Mouse (Mus musculus): Measurements from ENCODE around the gene P2ry12. TPM values are rescaled to one million over a fixed set of nuclear protein-coding genes. Genes with fewer than 3 reads are reported as not detected.

P2ry12 gene
- polyA plus RNA-seq, 1 experiment from 2014 or later: 0.63 TPM

GRCm38 (mm10) chr3:59197329-59197948 lies 65.2 kb downstream of the P2ry12 start:
- Histone ChIP-seq H3K4me1 (no peaks in the 10 kb centered on the region), H3K36me3 (replicated peaks) (no peaks in the 10 kb centered on the region), H3K9me3 (no peaks in the 10 kb centered on the region), H3K4me3 (no peak overlapping the region), H3K27ac (no peak overlapping the region), H3K27me3 (ENCODE audit: poor library complexity, severe bottlenecking) (no peaks in the 10 kb centered on the region)
- DNase-seq (ENCODE audit: extremely low spot score, low spot score): no peak
- whole genome bisulfite sequencing: 87% methylated on average over 4 of the region's 4 CpGs

- Histone ChIP-seq H3K27me3 (ENCODE audit: poor library complexity, severe bottlenecking) (no peaks in the 10 kb centered on the region), H3K4me1 (no peaks in the 10 kb centered on the region), H3K9me3 (no peaks in the 10 kb centered on the region), H3K4me3 (no peak within 1 kb of the TSS), H3K36me3 (replicated peaks) (no peaks in the 10 kb centered on the region), H3K27ac (no peak within 1 kb of the TSS)
- 90% methylated on average over 7 of the region's 7 CpGs for WGBS
- no peak for DNase-seq (ENCODE audit: extremely low spot score, low spot score)
Observed at GRCm38 (mm10) chr3:59194938-59195337, 67.7 kb downstream of the P2ry12 start, which contains the start of gene Gpr87. Gene Gpr87, minus strand, starts transcription at chr3:59195104.

DNA sequence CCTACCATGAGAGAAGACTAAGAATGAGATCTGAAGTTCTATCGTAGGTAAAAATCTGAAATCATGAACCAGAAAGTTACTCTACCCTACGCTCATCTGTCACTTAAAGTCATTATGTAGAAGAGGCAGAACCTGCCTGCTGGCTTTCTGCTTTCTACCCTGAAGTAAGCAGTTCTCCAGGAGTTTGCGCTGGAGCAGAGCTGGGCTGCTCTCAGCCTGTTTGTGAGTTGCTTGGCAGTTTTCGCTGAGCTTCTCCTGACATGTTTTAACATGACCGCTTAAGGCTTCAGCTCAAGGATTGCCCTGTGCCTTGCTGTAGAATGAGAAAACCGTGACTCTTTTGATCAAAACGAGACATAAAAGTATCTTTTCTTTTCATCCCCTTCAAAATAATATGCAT lies 68.6 kb downstream of the P2ry12 start:
- DNase-seq (ENCODE audit: extremely low spot score, low spot score): no peak
- no peaks in the 10 kb centered on the region for H3K9me3 ChIP-seq
- 94% methylated on average over 7 of the region's 7 CpGs for WGBS
- H3K36me3 ChIP-seq (replicated peaks): no peaks in the 10 kb centered on the region
- H3K4me1 ChIP-seq: no peaks in the 10 kb centered on the region
- H3K27ac ChIP-seq: no peak overlapping the region
- H3K4me3 ChIP-seq: no peak overlapping the region
- no peaks in the 10 kb centered on the region for H3K27me3 ChIP-seq (ENCODE audit: poor library complexity, severe bottlenecking)

DNA sequence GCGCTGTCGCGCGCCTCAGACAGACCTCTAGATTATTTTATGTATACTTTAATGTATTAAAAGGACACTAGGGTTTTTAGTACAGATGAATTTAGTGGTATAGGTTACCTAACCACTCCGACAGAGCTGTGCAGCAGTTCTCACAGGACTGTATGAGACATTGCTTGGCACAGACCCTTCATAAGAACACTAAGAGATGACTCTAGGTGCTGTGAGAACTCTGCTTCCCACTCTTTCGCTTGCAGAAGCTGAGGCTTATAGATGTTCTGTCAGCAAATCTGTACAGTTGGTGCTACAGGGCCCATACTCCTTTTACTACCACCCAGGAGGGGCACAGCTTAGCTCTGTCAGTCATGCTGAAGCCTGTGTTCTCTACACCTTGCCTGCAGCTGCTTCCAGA lies 71.0 kb downstream of the P2ry12 start:
- whole genome bisulfite sequencing: 95% methylated on average over 6 of the region's 6 CpGs
- Histone ChIP-seq H3K4me1 (no peaks in the 10 kb centered on the region), H3K9me3 (no peaks in the 10 kb centered on the region), H3K27ac (no peak overlapping the region), H3K27me3 (ENCODE audit: poor library complexity, severe bottlenecking) (no peaks in the 10 kb centered on the region), H3K36me3 (replicated peaks) (no peaks in the 10 kb centered on the region), H3K4me3 (no peak overlapping the region)
- DNase-seq (ENCODE audit: extremely low spot score, low spot score): no peak

GRCm38 (mm10) chr3:59187336-59187735 lies 75.3 kb downstream of the P2ry12 start:
- Histone ChIP-seq H3K4me3 (no peak overlapping the region), H3K27me3 (ENCODE audit: poor library complexity, severe bottlenecking) (no peaks in the 10 kb centered on the region), H3K27ac (no peak overlapping the region), H3K4me1 (no peaks in the 10 kb centered on the region), H3K9me3 (no peaks in the 10 kb centered on the region), H3K36me3 (replicated peaks) (no peaks in the 10 kb centered on the region)
- 91% methylated on average over 4 of the region's 4 CpGs for WGBS
- DNase-seq (ENCODE audit: extremely low spot score, low spot score): no peak

DNA sequence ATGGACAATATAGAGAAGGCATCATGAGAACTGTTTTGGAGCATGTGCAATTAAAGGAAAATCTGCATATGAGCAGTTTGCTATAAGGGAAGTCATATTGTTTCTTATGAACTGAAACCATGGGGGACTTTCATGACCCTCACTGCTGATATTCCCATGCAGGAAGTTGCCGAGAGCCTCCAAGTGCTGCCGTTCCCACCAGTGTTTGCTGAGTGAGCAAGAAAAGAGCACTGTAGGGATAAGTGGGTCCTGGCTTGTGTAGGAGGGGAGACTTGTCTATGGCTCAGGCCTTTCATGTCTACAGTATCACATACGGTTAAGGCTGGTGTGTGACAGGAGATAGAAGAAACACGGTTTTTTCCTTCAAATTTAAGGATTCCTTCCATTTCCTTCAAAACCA lies 77.0 kb downstream of the P2ry12 start:
- 0 out of 2 replicates have a peak, but pooled peaks cover 7% of the 10 kb centered on the region for H3K4me1 ChIP-seq
- no peaks in the 10 kb centered on the region for H3K27me3 ChIP-seq (ENCODE audit: poor library complexity, severe bottlenecking)
- no peaks in the 10 kb centered on the region for H3K9me3 ChIP-seq
- no peak for DNase-seq (ENCODE audit: extremely low spot score, low spot score)
- no peak overlapping the region for H3K4me3 ChIP-seq
- WGBS: 97% methylated on average over 4 of the region's 4 CpGs
- H3K27ac ChIP-seq: no peak overlapping the region
- no peaks in the 10 kb centered on the region for H3K36me3 ChIP-seq (replicated peaks)

DNA sequence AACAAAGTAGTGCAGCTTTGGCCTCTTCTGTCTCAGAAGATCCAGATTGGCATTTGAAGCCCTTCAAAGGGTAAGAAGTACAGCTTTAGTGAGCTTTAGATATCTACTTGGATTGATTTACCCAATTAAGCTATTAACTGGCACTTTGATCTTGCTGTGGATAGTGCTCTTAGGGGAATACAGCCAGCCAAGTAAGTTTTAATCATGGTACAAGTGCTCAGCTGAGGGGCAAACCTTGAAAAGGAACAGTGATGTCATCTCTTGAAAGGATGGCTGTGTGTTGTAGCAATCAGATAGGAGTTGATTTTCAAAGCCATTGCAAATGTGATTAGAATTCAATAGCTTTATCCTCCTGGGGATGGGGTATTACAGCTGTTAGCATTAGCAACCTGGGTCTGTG lies 80.5 kb downstream of the P2ry12 start:
- Histone ChIP-seq H3K27me3 (ENCODE audit: poor library complexity, severe bottlenecking) (no peaks in the 10 kb centered on the region), H3K36me3 (replicated peaks) (no peaks in the 10 kb centered on the region), H3K4me3 (no peak overlapping the region), H3K4me1 (0 out of 2 replicates have a peak, but pooled peaks cover 7% of the 10 kb centered on the region), H3K9me3 (no peaks in the 10 kb centered on the region), H3K27ac (no peak overlapping the region)
- no peak for DNase-seq (ENCODE audit: extremely low spot score, low spot score)

GRCm38 (mm10) chr3:59181134-59181533 lies 81.5 kb downstream of the P2ry12 start:
- Histone ChIP-seq H3K36me3 (replicated peaks) (no peaks in the 10 kb centered on the region), H3K27ac (no peak overlapping the region), H3K9me3 (no peaks in the 10 kb centered on the region), H3K4me3 (no peak overlapping the region), H3K27me3 (ENCODE audit: poor library complexity, severe bottlenecking) (no peaks in the 10 kb centered on the region), H3K4me1 (peaks cover 11% of the 10 kb centered on the region; the same call in 1 of the 2 replicates)
- 61% methylated on average over 5 of the region's 5 CpGs for WGBS
- DNase-seq (ENCODE audit: extremely low spot score, low spot score): no peak

DNA sequence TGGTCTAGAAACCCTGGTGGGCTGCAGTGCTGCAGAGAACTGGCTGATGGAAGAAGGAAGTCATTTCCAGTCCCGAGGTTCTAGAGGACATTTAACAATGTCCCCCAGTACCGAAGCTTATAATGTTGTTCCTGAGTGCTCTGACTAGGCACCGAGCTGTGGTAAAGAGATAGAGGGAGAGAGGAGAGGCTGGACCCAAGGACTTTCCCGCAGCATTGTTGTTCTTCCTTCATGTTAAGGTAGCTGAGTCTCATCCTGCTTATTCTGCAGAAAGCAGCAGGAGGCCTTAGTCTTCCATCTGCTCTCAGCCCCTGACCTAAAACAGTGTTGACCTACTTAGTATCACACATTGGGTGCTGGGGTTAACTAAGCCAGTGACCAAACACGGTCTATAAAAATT lies 85.8 kb downstream of the P2ry12 start:
- 77% methylated on average over 5 of the region's 5 CpGs for WGBS
- no peak for DNase-seq (ENCODE audit: extremely low spot score, low spot score)
- H3K4me3 ChIP-seq: no peak overlapping the region
- no peak overlapping the region for H3K27ac ChIP-seq
- no peaks in the 10 kb centered on the region for H3K36me3 ChIP-seq (replicated peaks)
- H3K27me3 ChIP-seq (ENCODE audit: poor library complexity, severe bottlenecking): no peaks in the 10 kb centered on the region
- H3K9me3 ChIP-seq: no peaks in the 10 kb centered on the region
- peaks cover 8% of the 10 kb centered on the region; the same call in 1 of the 2 replicates for H3K4me1 ChIP-seq

DNA sequence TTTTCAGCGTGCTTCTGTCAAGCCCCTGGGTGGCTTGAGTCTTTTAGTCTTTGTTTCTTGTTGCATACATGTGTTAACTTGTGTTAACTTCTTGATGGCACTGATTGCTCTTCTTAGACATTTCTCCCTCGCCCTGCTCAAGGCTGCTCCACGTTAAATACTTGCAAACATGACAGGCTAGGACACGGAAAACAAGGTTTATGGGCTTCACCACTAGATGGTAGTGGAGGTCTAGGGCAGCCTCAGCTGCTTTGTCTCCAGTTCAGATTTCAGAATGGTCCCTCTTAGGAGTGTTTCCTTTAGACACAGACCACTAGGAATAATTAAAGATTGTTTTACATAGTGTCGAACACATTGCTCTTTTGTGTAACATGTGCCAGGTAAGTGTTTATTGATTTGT lies 87.4 kb downstream of the P2ry12 start:
- 45% methylated on average over 5 of the region's 5 CpGs for WGBS
- Histone ChIP-seq H3K27me3 (ENCODE audit: poor library complexity, severe bottlenecking) (no peaks in the 10 kb centered on the region), H3K27ac (no peak overlapping the region), H3K36me3 (replicated peaks) (no peaks in the 10 kb centered on the region), H3K9me3 (no peaks in the 10 kb centered on the region), H3K4me1 (peaks cover 6% of the 10 kb centered on the region), H3K4me3 (no peak overlapping the region)
- no peak for DNase-seq (ENCODE audit: extremely low spot score, low spot score)

DNA sequence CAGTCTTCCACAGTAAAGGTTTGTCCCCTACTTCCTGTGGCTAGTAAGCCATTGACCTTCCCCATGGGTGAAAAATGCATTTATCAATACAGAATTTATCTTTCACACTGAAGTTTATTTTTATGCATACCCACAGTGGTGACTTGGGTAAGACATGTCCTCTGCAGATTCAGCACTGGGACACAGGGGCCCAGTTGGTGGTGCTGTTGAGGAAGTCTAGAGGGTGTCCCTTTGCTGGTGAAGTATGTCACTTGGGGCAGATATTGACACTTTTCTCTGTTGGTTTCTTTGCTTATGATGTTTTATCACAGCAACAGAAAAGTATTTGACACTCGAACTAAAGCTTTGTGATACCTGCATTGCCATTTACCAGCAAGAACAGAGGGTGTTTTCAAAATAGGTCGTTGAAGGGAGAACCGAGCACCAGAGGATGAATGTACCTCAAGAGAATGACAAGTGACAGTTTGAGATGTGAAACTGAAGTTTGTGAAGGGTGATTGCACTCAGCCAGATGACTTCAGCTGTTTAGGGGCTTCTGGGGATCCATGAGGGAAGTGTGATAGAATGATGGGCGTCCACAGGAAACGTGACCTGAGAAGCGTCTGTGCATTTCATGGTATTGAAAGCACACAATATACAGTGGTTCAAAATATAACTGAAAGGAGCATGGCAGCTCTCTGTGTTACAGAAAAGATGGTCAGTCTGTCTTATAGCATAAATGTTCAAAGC lies 88.1 kb downstream of the P2ry12 start:
- 87% methylated on average over 6 of the region's 6 CpGs for WGBS
- Histone ChIP-seq H3K27me3 (ENCODE audit: poor library complexity, severe bottlenecking) (no peaks in the 10 kb centered on the region), H3K27ac (no peak overlapping the region), H3K4me3 (no peak overlapping the region), H3K4me1 (peaks cover 11% of the 10 kb centered on the region), H3K9me3 (no peaks in the 10 kb centered on the region), H3K36me3 (replicated peaks) (no peaks in the 10 kb centered on the region)
- DNase-seq (ENCODE audit: extremely low spot score, low spot score): no peak

DNA sequence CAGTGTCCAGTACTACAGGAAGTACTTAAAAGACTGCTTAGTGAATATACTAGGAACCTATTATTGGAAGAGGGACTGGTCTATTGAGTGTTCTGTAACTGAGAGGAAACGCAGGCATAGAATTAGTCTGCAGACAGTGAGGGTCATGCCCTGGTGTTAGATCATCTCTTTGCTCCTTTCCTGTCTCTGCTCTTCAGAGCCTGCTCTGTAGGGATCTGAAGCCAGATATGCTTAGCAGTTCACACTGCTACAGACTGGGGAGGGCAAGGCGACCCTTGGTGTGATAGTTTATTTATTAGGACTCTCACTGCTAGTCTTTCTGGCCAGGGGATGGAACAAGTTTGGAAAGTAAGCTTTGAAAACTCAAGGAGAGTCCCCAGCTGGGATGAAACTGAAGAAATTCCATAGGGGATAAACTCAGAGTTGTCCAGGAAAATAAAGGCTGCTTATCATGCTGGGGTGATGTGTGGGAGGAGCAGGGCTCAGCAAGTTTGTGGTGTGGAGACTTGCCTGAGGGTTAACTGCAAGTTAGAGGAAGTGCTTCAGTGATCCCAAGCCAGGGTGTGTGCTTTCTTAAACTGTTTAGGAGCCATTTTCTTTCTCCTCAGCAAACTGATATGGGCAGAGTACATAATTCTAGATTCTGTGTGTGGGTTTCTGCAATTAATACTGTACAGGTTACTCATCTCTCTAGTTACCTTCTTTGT lies 92.6 kb downstream of the P2ry12 start:
- Histone ChIP-seq H3K9me3 (no peaks in the 10 kb centered on the region), H3K27ac (no peak overlapping the region), H3K4me1 (peaks cover 7% of the 10 kb centered on the region), H3K27me3 (ENCODE audit: poor library complexity, severe bottlenecking) (no peaks in the 10 kb centered on the region), H3K4me3 (no peak overlapping the region), H3K36me3 (replicated peaks) (no peaks in the 10 kb centered on the region)
- 66% methylated on average over 2 of the region's 2 CpGs for WGBS
- DNase-seq (ENCODE audit: extremely low spot score, low spot score): no peak

DNA sequence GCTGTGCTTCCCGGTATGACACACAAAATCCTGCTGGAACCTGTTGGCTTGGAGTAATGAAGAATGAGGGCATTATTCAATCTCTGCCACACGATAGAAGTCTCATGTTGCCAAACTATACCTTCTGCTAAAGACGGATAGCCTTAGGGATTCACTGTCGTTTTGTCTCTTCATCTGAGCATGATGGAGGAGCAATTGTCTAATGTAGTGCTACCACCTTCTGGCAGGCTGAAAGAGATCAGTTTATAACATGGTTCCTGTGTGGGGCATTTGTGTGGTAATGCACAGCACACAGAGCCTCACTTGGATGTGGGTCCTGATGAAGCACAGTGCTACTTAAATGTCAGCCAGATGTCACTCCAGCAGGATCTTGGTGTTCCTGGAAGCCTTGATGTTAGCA lies 93.5 kb downstream of the P2ry12 start:
- no peak overlapping the region for H3K27ac ChIP-seq
- DNase-seq (ENCODE audit: extremely low spot score, low spot score): no peak
- H3K4me3 ChIP-seq: no peak overlapping the region
- peaks cover 7% of the 10 kb centered on the region for H3K4me1 ChIP-seq
- H3K27me3 ChIP-seq (ENCODE audit: poor library complexity, severe bottlenecking): no peaks in the 10 kb centered on the region
- H3K9me3 ChIP-seq: no peaks in the 10 kb centered on the region
- WGBS: 83% methylated on average over 4 of the region's 4 CpGs
- H3K36me3 ChIP-seq (replicated peaks): no peaks in the 10 kb centered on the region
